Mouse (Mus musculus): ENCODE results near the gene Zfp28.
"Not testable (repeated sequence)": the region's sequence is repeated elsewhere in the genome, so short reads cannot be mapped to it uniquely, and the experiment has no call there.

Zfp28 gene

GRCm38 (mm10) chr7:6383044-6383455 lies at the start of gene Zfp28:
Zfp28 (plus strand) TSS chr7:6383295.
- peak; percentile 86 for DNase-seq

DNA sequence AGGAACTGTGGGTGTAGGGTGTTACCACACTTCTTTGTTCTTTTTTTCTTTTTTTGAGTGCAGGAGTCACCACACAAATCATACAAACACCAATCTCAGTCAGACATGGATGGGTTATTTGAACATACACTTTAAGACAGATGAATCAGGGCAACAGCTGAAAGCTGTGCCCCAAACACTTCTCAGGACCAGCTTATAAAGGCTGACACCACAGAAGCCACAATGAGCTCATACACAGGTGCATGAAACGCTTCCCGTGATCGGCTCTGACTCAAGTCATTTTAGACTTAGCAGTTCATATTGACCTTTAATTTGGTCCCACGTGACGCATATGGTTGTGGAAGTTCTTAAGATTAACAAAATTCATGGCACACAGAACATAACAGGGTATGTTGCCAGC lies 43.2 kb upstream of the Zfp28 start:
- no peak for DNase-seq

DNA sequence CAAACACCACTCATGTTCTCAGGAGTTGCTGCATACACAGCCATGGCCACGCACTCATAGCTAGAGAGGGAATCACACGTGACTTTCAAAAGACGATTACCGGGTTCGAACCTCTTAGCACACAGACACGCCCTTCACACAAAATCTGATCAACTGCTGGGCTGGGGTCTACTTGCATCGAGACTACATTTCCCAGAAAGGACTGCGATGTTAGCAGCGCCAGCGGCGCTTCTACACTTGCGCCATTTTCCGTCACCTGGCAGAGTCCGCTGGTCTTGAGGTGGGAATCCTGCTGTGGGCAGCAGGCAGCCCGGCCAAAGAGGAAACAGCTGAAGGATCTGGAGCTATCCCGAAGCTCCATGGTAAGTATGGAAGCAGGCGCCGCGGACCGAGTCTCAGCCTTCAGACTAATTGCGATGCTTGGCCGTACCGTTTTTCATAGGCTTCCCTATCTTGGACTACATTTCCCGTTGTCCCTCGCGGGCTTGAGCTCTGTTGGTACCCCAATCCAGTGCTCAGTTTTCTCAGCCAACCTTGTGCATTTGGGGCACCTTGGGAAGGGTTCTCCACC lies 39.5 kb upstream of the Zfp28 start, which contains the start of gene Gm3854:
TSS of gene Gm3854 (plus strand) at position 259 of the 571 bp plus-strand sequence.
- DNase-seq = peak; percentile 87

DNA sequence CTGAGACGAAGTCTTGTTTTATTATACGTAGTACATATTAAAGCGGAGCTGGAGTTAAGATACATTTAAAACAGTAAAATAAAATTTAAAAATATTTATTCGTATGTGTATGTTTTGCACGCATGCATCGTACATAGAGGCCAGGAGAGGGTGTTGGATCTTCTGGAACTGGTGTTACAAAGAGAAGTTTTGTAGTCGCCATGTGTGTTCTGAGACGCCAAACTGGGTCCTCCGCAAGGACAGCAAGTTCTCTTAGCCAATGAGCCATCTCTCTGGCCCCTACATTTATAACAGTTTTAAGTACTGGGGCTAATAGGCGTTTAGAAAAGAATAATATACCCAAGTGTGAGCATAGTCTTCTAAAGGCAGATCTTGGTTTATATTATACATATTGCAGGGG lies 39.0 kb upstream of the Zfp28 start:
- DNase-seq = no peak

GRCm38 (mm10) chr7:6358121-6358520 lies 25.0 kb upstream of the Zfp28 start:
- DNase-seq = no peak

GRCm38 (mm10) chr7:6358937-6359590 lies 24.0 kb upstream of the Zfp28 start:
- DNase-seq = no peak

DNA sequence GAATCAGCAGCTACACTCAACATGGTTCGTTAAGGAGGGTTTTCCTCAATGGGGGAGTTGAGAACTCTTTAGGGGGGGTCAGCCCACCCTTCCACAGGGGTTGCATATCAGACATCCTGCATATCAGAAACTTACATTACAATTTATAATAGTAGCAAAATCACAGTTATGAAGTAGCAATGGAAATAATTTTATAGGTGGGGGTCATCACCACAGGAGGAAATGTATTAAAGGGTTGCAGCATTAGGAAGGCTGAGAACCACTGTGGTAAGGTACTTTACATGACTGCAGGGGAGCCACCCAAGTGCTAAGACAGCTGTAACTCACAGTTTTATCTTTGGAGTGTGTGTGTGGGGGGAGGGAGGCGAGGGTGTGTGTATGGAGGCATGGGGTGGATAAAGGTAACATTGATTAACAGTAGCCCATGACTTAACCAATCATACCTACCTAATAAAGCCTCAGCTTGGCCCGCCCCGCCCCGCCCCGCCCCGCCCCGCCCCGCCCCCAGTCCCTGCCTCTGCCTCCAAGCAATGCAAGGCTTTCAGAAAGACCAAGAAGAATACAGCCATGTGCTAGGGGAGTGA lies 22.5 kb upstream of the Zfp28 start:
- no peak for DNase-seq

- no peak for DNase-seq
These were observed 21.3 kb upstream of the Zfp28 start for GRCm38 (mm10) chr7:6361756-6362155.

GRCm38 (mm10) chr7:6362268-6363046 lies 20.6 kb upstream of the Zfp28 start:
- DNase-seq = peak; percentile 97

GRCm38 (mm10) chr7:6363047-6363488 lies 20.0 kb upstream of the Zfp28 start, which contains the start of gene Zfp78:
Zfp78 (plus strand) TSS chr7:6363280.
- peak; percentile 87 for DNase-seq

DNA sequence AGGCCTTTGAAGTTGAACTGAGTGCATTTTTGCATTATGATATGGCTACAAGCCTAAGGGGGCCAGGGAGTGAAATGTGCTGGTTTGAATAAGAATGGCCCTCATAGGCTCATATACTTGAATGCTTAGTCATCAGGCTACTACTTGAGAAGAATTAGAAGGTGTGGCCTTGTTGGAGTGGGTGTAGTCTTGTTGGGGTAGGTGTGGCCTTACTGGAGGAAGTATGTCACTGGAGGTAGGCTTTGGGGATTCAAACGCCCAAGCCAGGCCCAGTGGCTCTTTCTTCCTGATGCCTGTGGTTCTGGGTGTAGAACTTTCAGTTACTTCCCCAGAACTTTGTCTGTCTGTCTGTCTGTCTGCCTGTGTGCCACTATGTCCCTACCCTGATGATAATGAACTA lies 18.3 kb upstream of the Zfp28 start:
- no peak for DNase-seq

- DNase-seq = no peak
These were observed 15.9 kb upstream of the Zfp28 start for GRCm38 (mm10) chr7:6367185-6367584.

DNA sequence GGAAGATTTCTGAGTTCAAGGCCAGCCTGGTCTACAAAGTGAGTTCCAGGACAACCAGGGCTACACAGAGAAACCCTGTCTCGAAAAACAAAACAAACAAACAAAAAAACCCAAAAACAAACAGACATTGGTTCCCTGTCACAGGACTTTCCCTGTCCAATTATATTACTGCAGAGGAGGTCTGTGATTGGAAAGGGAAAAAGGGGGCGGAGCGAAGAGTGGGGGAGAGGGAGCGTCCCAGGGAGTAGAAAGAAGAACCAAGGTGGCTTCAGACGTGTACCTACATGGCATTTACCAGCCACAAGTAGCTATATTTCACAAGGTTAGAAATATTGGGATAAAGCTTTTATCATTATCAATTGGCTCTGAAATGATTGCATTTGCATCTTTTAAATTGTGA lies 14.9 kb upstream of the Zfp28 start:
- not testable (repeated sequence) for DNase-seq

DNA sequence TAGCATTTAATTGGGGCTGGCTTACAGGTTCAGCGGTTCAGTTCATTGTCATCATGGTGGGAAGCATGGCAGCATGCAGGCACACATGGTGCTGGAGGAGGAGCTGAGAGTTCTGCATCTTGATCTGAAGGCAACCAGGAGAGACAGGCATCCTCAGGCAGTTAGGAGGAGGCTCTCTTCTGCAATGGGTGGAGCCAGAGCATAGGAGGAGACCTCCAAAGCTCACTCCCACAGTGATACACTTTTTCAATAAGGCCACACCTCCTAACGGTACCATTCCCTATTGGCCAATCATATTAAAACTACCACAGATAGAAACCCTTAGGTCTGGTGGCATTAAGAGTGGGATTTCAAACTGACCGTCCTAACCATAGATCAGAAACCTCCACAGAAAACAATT lies 13.6 kb upstream of the Zfp28 start:
- no peak for DNase-seq

- DNase-seq = no peak
These were observed 10.1 kb upstream of the Zfp28 start for GRCm38 (mm10) chr7:6372993-6373392.

GRCm38 (mm10) chr7:6378441-6378840 lies 4.7 kb upstream of the Zfp28 start:
- DNase-seq = peak; percentile 58

GRCm38 (mm10) chr7:6381431-6381830 lies 1.7 kb upstream of the Zfp28 start:
- no peak for DNase-seq

DNA sequence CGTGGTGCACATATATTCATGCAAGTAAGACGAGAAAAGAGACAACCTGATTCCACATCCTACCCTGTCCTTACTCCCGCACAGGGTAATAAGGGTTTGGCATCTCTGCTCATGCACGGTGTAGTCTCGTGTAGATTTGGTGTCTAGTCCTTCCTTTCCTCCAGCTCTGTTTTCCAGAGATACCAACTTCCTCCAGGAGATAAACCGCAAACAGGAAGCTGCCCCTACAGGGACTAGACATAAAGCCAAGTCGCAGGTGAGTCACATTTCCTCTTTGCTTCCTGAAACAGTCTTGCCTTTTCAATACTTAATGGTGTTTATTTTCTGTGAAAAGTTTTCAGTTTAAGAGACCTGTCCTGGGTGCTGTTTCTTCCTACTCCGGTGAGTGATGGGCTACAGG lies 916 bp downstream of the Zfp28 start:
- no peak for DNase-seq

DNA sequence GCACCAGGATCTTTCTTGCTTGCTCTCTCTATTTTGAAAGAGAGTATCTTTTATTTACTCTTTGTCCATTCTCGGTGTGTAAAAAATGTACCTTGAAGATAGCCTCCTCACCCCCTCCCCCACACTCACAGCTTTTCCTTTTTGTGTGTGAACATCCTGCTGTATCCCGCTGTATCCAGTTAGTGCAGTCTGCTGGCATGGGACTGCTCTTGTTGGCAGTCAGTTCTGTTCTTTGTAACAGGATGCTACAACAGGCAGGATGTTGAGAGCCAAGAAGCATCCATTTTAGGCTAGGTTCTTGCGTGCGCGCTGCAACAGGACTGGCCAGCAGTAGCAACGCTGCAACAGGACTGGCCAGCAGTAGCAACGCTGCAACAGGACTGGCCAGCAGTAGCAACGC lies 3.9 kb downstream of the Zfp28 start:
- no peak for DNase-seq

DNA sequence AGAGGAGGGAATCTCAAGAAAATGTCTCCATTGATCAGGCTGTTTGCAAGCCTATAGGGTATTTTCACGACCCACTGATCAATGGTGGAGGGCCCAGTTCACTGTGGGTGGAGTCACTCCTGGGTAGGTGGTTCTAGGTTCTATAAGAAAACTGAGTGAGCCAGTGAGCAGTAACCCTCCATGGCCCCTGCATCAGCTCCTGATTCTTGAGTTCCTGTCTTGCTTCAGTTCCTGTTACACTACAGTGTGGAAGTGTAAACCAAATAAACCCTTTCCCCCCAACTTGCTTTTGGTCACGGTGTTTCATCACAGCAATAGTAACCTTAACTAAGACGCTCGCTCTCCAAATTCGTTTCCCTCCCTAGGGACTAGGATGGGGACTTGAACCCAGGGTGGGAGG lies 5.9 kb downstream of the Zfp28 start:
- DNase-seq = no peak

GRCm38 (mm10) chr7:6389449-6389848 lies 6.4 kb downstream of the Zfp28 start:
- DNase-seq = no peak

DNA sequence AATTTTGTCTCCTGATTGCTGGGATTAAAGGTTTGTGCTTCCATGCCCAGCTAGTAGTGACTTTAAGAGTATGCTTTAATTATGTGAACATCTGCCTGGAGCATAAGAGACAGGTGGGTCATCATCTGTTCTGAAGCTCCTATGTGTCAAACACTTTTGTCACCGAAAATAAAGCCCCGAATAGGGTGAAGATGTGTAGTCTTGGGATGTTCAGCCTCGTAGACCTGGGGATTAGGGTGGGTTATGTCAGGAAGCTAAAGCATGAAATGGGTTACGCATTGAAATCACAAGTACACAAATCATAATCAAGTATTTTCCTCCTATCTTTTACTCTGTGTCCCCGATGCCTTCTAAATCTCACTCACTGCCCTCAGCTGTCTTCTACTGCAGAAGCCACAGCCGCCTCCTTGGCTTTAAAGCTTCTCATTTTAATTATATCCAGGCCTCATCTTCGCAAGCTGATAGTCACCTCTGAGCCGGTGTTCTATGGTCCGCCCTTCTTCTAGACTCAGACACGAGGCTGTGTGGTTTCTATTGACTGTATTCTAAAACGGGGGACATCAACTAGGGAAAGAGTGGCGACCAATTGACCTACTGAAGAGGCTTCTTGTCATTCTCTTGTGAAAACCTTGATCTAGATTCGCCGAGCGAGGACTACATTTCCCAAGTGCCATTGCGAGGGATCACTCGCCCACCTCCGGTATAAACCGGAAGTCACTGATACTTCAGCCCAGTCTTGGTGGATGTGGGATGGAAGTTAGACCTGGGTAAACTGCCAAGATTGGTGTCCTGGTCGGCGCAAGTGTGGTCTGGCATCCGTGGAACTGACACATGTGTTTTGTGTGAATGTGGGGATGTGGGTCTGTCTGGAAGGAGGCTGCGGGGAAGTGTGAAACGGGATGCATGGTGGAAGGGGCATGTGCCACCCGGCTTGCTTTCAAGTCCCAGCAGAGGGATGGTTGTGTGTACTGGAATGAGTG lies 15.2 kb downstream of the Zfp28 start, which contains the start of gene Smim17:
TSS of gene Smim17 (plus strand) at position 720 of the 980 bp plus-strand sequence.
- peak; percentile 72 for DNase-seq

Measured in right cerebral cortex, postnatal 25 days (tissue).